Mouse (Mus musculus): ENCODE results near the gene Olfr1382.
"Not testable (repeated sequence)": the region's sequence is repeated elsewhere in the genome, so short reads cannot be mapped to it uniquely, and the experiment has no call there.

Gene Olfr1382

GRCm38 (mm10) chr11:49527947-49528346, at the start of gene Olfr1382:
Olfr1382 (plus strand) TSS chr11:49528247.
- DNase-seq (ENCODE audit: low spot score in 2 of 2): no peak

- no peak for DNase-seq (ENCODE audit: low spot score in 2 of 2)
These were observed 42.1 kb upstream of the Olfr1382 start for GRCm38 (mm10) chr11:49485973-49486372.

GRCm38 (mm10) chr11:49488770-49489169, 39.3 kb upstream of the Olfr1382 start, which contains the start of gene Olfr1385:
Olfr1385 (plus strand) TSS chr11:49489070.
- DNase-seq (ENCODE audit: low spot score in 2 of 2): not testable (repeated sequence)

- no peak for DNase-seq (ENCODE audit: low spot score in 2 of 2)
These were observed 10.0 kb upstream of the Olfr1382 start for GRCm38 (mm10) chr11:49518086-49518485.

- no peak for DNase-seq (ENCODE audit: low spot score in 2 of 2)
These were observed 8.7 kb upstream of the Olfr1382 start, which contains the start of gene Olfr1383 for GRCm38 (mm10) chr11:49519348-49519747. Olfr1383 (plus strand) TSS chr11:49519648.

GRCm38 (mm10) chr11:49532761-49533160, 4.7 kb downstream of the Olfr1382 start:
- no peak for DNase-seq (ENCODE audit: low spot score in 2 of 2)

- DNase-seq (ENCODE audit: low spot score in 2 of 2): not testable (repeated sequence)
These were observed 8.6 kb downstream of the Olfr1382 start for GRCm38 (mm10) chr11:49536631-49537030.

- not testable (repeated sequence) for DNase-seq (ENCODE audit: low spot score in 2 of 2)
These were observed 15.1 kb downstream of the Olfr1382 start, which contains the start of gene Olfr1381 for GRCm38 (mm10) chr11:49543149-49543548. Olfr1381 (plus strand) TSS chr11:49543449.

- DNase-seq (ENCODE audit: low spot score in 2 of 2): not testable (repeated sequence)
These were observed 26.0 kb downstream of the Olfr1382 start for GRCm38 (mm10) chr11:49554033-49554432.

GRCm38 (mm10) chr11:49556578-49556977, 28.5 kb downstream of the Olfr1382 start, which contains the start of gene Olfr1380:
Olfr1380 (plus strand) TSS chr11:49556878.
- DNase-seq (ENCODE audit: low spot score in 2 of 2): not testable (repeated sequence)

- not testable (repeated sequence) for DNase-seq (ENCODE audit: low spot score in 2 of 2)
These were observed 47.0 kb downstream of the Olfr1382 start for GRCm38 (mm10) chr11:49575054-49575453.

GRCm38 (mm10) chr11:49580452-49580851, 52.4 kb downstream of the Olfr1382 start:
- not testable (repeated sequence) for DNase-seq (ENCODE audit: low spot score in 2 of 2)
